Mouse (Mus musculus) stomach, postnatal 0 days (tissue): ENCODE data around the gene Arl6ip4.

Experiments
- CTCF ChIP-seq: IDR thresholded peaks from 2 replicates; pipeline ENCODE4 v1.5.1; 2016; ENCODE audit warnings: antibody characterized with exemption, low read depth, mild to moderate bottlenecking, moderate library complexity
- EP300 ChIP-seq: optimal IDR thresholded peaks from 2 replicates; pipeline ENCODE3; 2016; ENCODE audit warnings: antibody characterized with exemption

- no peak for TF ChIP-seq CTCF
- no peak for TF ChIP-seq EP300
These were observed 21.9 kb upstream of the Arl6ip4 start for GRCm38 (mm10) chr5:124093852-124094604.
